Comparison of ENCODE assay signal across 9 mouse cellular contexts in the genomic region with DNA sequence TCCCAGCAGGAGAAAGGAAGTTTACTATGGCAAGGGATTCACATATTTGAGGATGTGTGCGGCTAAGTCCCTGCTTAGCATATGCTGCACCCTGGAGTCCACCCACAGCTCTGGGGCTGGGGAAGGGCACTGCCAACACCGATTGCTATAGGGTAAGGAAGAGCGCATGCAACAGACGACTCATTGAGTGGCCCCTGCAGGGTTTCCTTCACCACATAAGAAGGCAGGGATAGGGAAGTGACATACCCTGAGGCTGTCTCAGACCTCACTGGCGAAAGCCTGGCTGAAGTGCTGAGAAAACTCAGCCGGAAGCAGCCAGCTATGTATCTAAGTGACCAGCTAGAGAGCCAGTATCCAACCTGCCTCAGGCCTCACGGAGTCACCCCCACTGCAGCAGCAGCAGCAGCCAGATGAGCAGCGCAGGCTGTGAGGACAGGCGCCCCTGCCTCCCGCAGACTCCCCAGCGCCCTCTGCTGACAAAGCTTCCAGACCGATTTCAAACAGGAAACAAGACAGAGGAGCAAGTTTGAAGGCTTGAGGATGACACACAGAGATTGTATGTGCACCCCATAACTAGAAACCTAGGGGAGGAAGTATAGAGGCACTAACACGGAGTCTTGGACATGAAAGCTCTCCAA. TPM values are rescaled to one million over a fixed set of nuclear protein-coding genes. Genes with fewer than 3 reads are reported as not detected.
DNase-seq lines count a peak whose midpoint lies in the region; ATAC-seq lines count a peak whose summit lies in the region.
"Had no signal": no experiment of that assay in that cellular context is flagged by ENCODE, and none has a peak within 500 bp of the region (broad histone marks: within the 10 kb centered on the region; RNA-seq: fewer than 3 reads in every experiment).

No protein-coding gene starts in this region.

- peak; percentile 61 for DNase-seq in gastrocnemius, postnatal 10 days
- DNase-seq in gastrocnemius, adult 18-20 months (ENCODE audit: low spot score), result no peak
- peak; percentile 21 for DNase-seq in urinary bladder, postnatal 25 days (ENCODE audit: low spot score)
- DNase-seq in urinary bladder, adult 18-20 months (ENCODE audit: low spot score in 2 of 2), result no peak
- DNase-seq in frontal cortex, postnatal 36 days (ENCODE audit: low spot score in 2 of 2), result peak; percentile 46 to 55
- DNase-seq in left cerebral cortex, postnatal 36 days (ENCODE audit: low spot score in 2 of 2), result peak; percentile 28 to 36
- DNase-seq in naive thymus-derived CD4-positive, alpha-beta T cell, adult 2 months (ENCODE audit: low read depth), result peak; percentile 59

- ATAC-seq in monocyte, adult 5-6 weeks (replicated peaks; ENCODE audit: insufficient number of reproducible peaks, low FRiP score, low TSS enrichment, poor library complexity, severe bottlenecking), result no peak

- intact Hi-C loops in left cerebral cortex, postnatal 36 days (cut with DNase I), result no loop called here

RNA-seq across cellular contexts. Expression of a gene that starts 17.8 kb away (rescaled TPM):
- 10 to 100 TPM; 44.0 to 49.0 TPM for total RNA-seq in gastrocnemius, postnatal 10 days (2021)
- 10 to 100 TPM; 21.8 to 23.0 TPM for total RNA-seq in gastrocnemius, adult 18-20 months (2021)
- 10 to 100 TPM; 50.3 to 54.8 TPM for total RNA-seq in left cerebral cortex, postnatal 36 days (2021)
- 53.4 to 77.1 TPM (median 61.5 TPM) in 3 replicates for total RNA-seq in monocyte, adult 5-6 weeks (2017)

RNA-seq across cellular contexts. Expression of a gene that starts 22.4 kb away (rescaled TPM):
- total RNA-seq in gastrocnemius, postnatal 10 days (2021), result not detected
- total RNA-seq in gastrocnemius, adult 18-20 months (2021), result not detected
- total RNA-seq in left cerebral cortex, postnatal 36 days (2021), result under 1 TPM; 0.07 TPM
- not detected in 3 replicates for total RNA-seq in monocyte, adult 5-6 weeks (2017)
- total RNA-seq: adrenal gland, adult 18-20 months had no signal

RNA-seq across cellular contexts. Expression of a gene that starts 27.6 kb away (rescaled TPM):
- 100 to 1,000 TPM; 151 to 161 TPM for total RNA-seq in gastrocnemius, postnatal 10 days (2021)
- total RNA-seq in gastrocnemius, adult 18-20 months (2021), result 10 to 100 TPM; 48.1 to 84.1 TPM
- 10 to 100 TPM; 46.7 to 54.8 TPM for total RNA-seq in left cerebral cortex, postnatal 36 days (2021)
- total RNA-seq in monocyte, adult 5-6 weeks (2017), result 2.9 to 5.9 TPM (median 3.4 TPM) in 3 replicates

Comparison
In these comparisons a context has a peak if more than half of its experiments do, and no peak if none do; other contexts are left out.
1. DNase-seq: peak in gastrocnemius, postnatal 10 days (single experiment), urinary bladder, postnatal 25 days (single experiment), frontal cortex, postnatal 36 days (2 of 2), left cerebral cortex, postnatal 36 days (2 of 2) and naive thymus-derived CD4-positive, alpha-beta T cell, adult 2 months (single experiment); none in gastrocnemius, adult 18-20 months (single experiment) and urinary bladder, adult 18-20 months (0 of 2).